Mouse (Mus musculus): ENCODE measurements around the gene Tmem156.

DNA sequence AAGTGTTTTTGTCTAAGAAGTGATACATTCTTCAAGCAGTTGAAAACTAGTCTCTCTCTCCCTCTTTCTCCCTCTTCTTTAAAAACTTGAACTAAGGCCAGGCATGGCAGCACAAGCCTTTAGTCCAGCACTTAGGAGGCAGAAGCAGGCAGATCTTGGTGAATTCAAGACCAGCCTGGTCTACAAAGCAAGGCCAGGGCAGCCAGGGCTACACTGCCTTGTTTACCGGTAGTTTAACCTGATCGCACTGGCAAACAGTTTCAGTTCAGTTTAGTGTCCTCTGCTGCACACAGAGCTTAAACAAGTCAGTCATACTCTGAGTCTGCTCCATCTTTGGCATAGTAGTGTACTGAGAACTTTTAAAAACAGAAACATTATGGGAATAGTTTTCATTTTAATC, 24.9 kb upstream of the Tmem156 start:
- TF ChIP-seq POLR2A (IDR thresholded peaks at IDR 0.05; ENCODE audit: extremely low read depth, insufficient read depth, low read length): no peak
- no peak for TF ChIP-seq CTCF (IDR thresholded peaks at IDR 0.05; ENCODE audit: extremely low read depth, insufficient read depth, low read length)

All from cortical plate, adult 2 months (tissue).